Mouse (Mus musculus): ENCODE data around the gene Gigyf1. TPM values are rescaled to one million over a fixed set of nuclear protein-coding genes. Genes with fewer than 3 reads are reported as not detected.
A peak's percentile ranks its signal among the peaks of the same experiment; 100 is the strongest.

The Gigyf1 gene
- 10 to 100 TPM; 20.9 to 24.7 TPM for total RNA-seq (2021)
- long read RNA-seq, experiment 1, partial matches to known transcripts: 2 of 5 reads
- long read RNA-seq, experiment 1, other reads (novel, unspliced or antisense): 3 of 5 reads
- long read RNA-seq, experiment 2, partial matches to known transcripts: 1 of 6 reads
- long read RNA-seq, experiment 2, other reads (novel, unspliced or antisense): 5 of 6 reads

GRCm38 (mm10) chr5:137518436-137518835, at the start of gene Gigyf1:
Gene Gigyf1 (plus strand): TSS chr5:137518548.
- H3K27ac ChIP-seq: no peak within 1 kb of the TSS
- TF ChIP-seq CTCF (IDR thresholded peaks at IDR 0.05): peak; percentile 61
- H3K4me3 ChIP-seq: no peak within 1 kb of the TSS
- peak; percentile 43 for DNase-seq
- intact Hi-C loops (cut with DNase I): no loop called here

- no peak for DNase-seq
- intact Hi-C loops (cut with DNase I): no loop called here
- no peak overlapping the region for H3K4me3 ChIP-seq
- no peak for TF ChIP-seq CTCF (IDR thresholded peaks at IDR 0.05)
- no peak overlapping the region for H3K27ac ChIP-seq
Observed at GRCm38 (mm10) chr5:137472252-137472904, 46.0 kb upstream of the Gigyf1 start.

GRCm38 (mm10) chr5:137474351-137474750, 44.0 kb upstream of the Gigyf1 start:
- no peak for DNase-seq
- TF ChIP-seq CTCF (IDR thresholded peaks at IDR 0.05): no peak
- H3K27ac ChIP-seq: no peak overlapping the region
- no peak overlapping the region for H3K4me3 ChIP-seq
- intact Hi-C loops (cut with DNase I): no loop called here

GRCm38 (mm10) chr5:137476964-137477363, 41.4 kb upstream of the Gigyf1 start, which contains the start of gene Zan:
Gene Zan (minus strand): TSS chr5:137477064.
- Histone ChIP-seq H3K4me3 (no peak within 1 kb of the TSS), H3K27ac (no peak within 1 kb of the TSS)
- TF ChIP-seq CTCF (IDR thresholded peaks at IDR 0.05): no peak
- DNase-seq: no peak
- intact Hi-C loops (cut with DNase I): no loop called here

GRCm38 (mm10) chr5:137481138-137481537, 37.2 kb upstream of the Gigyf1 start:
- intact Hi-C loops (cut with DNase I): loop anchor here (2.0 to 5.0 kb wide), 2 partner anchors 28 to 276 kb away; no protein-coding TSS in a partner anchor
- peak; percentile 71 for TF ChIP-seq CTCF (IDR thresholded peaks at IDR 0.05)
- H3K27ac ChIP-seq: no peak overlapping the region
- peak; percentile 75 for DNase-seq
- no peak overlapping the region for H3K4me3 ChIP-seq

- Histone ChIP-seq H3K4me3 (no peak overlapping the region), H3K27ac (no peak overlapping the region)
- DNase-seq: no peak
- intact Hi-C loops (cut with DNase I): loop anchor here (2.0 to 5.0 kb wide), 2 partner anchors 27 to 275 kb away; no protein-coding TSS in a partner anchor
- TF ChIP-seq CTCF (IDR thresholded peaks at IDR 0.05): no peak
Observed at GRCm38 (mm10) chr5:137481897-137482296, 36.5 kb upstream of the Gigyf1 start.

- no peak for TF ChIP-seq CTCF (IDR thresholded peaks at IDR 0.05)
- intact Hi-C loops (cut with DNase I): no loop called here
Observed at GRCm38 (mm10) chr5:137485071-137485850, 33.1 kb upstream of the Gigyf1 start.

GRCm38 (mm10) chr5:137485851-137486155, 32.5 kb upstream of the Gigyf1 start:
- DNase-seq: no peak
- no peak overlapping the region for H3K4me3 ChIP-seq
- TF ChIP-seq CTCF (IDR thresholded peaks at IDR 0.05): no peak
- H3K27ac ChIP-seq: no peak overlapping the region
- intact Hi-C loops (cut with DNase I): no loop called here

More at GRCm38 (mm10) chr5:137485071-137485850, 33.1 kb upstream of the Gigyf1 start:
- DNase-seq: no peak
- Histone ChIP-seq H3K27ac (no peak overlapping the region), H3K4me3 (no peak overlapping the region)

- intact Hi-C loops (cut with DNase I): no loop called here
- no peak overlapping the region for H3K4me3 ChIP-seq
- DNase-seq: no peak
Observed at GRCm38 (mm10) chr5:137487616-137488015, 30.7 kb upstream of the Gigyf1 start.

GRCm38 (mm10) chr5:137491559-137491958, 26.8 kb upstream of the Gigyf1 start:
- peak; percentile 73 for DNase-seq
- no peak overlapping the region for H3K4me3 ChIP-seq
- H3K27ac ChIP-seq: 0 out of 2 replicates have a peak overlapping the region, but pooled peaks have one; percentile 12
- intact Hi-C loops (cut with DNase I): no loop called here
- TF ChIP-seq CTCF (IDR thresholded peaks at IDR 0.05): no peak

More at GRCm38 (mm10) chr5:137487616-137488015, 30.7 kb upstream of the Gigyf1 start:
- H3K27ac ChIP-seq: no peak overlapping the region
- TF ChIP-seq CTCF (IDR thresholded peaks at IDR 0.05): peak; percentile 27; the same call in 1 of the 2 replicates

GRCm38 (mm10) chr5:137493831-137494230, 24.5 kb upstream of the Gigyf1 start:
- TF ChIP-seq CTCF (IDR thresholded peaks at IDR 0.05): no peak
- intact Hi-C loops (cut with DNase I): no loop called here

GRCm38 (mm10) chr5:137500186-137500585, 18.2 kb upstream of the Gigyf1 start:
- Histone ChIP-seq H3K27ac (no peak overlapping the region), H3K4me3 (no peak overlapping the region)
- intact Hi-C loops (cut with DNase I): loop anchor here (5.0 to 10.0 kb wide), 4 partner anchors 102 to 245 kb away; partner anchors contain the start of genes Mospd3, Nyap1, Slc12a9 and Srrt
- no peak for DNase-seq
- no peak for TF ChIP-seq CTCF (IDR thresholded peaks at IDR 0.05)

More at GRCm38 (mm10) chr5:137493831-137494230, 24.5 kb upstream of the Gigyf1 start:
- Histone ChIP-seq H3K27ac (no peak overlapping the region), H3K4me3 (no peak overlapping the region)
- DNase-seq: no peak

All from gastrocnemius, adult 2 months (tissue).